Mouse (Mus musculus) kidney, adult 11 months (tissue): ENCODE data around the gene Zfp704.

Experiments
- DNase-seq: peaks from one replicate; pipeline ENCODE4 v3.0.0; 2022

Gene Zfp704

DNA sequence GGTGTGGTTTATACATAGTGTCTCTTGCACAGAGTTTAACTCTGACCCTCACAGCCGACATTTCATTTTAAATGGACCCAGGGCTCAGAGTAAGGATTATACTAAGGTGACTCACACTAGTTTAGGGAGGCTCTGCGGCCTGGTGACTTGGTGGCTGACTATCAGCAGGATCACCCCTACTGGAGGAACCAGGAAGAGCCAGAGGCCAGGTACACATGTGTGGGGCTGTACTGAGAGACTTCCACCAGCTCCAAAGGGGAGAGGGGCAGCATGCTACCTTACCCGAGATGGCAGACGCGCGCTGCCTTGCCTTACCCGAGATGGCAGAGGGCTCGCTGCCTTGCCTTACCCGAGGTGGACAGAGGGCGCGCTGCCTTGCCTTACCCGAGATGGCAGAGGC, 159.4 kb downstream of the Zfp704 start:
- DNase-seq = no peak

DNA sequence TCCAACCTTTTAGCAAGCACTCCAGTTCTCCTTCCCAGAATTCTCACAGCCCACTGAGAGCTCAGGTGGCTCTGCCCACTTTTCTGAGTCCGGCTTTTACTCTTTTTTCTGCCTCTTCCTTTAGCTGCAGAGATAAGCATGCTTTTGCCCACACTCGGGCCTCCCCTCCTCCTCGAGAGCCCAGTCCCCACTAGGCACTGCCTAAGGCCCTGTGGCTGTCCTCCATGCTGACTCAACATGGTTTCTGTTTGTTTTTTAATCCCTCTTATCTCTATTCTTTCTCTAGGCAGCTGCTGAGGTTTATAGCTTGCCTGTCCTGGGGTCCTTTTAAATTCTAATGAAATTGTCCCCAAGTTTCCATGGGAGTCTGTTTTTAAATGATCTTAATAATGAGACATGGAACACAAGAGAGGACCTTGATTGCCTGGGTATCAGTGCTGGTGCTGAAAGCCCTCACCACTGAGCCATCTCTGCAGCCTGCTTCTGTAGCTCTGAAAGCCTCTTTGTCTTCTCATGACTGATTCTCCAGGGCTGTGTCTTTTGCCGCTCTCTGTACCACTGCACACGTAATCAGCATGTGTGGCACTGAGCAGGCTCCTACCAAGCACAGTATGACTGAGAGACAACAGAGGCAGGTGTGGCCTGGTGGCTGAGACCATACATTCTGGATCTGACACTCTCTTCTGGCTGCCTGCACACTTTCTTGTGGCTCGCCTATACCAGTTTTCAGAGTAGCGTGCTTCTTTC, 160.5 kb downstream of the Zfp704 start:
- no peak for DNase-seq

DNA sequence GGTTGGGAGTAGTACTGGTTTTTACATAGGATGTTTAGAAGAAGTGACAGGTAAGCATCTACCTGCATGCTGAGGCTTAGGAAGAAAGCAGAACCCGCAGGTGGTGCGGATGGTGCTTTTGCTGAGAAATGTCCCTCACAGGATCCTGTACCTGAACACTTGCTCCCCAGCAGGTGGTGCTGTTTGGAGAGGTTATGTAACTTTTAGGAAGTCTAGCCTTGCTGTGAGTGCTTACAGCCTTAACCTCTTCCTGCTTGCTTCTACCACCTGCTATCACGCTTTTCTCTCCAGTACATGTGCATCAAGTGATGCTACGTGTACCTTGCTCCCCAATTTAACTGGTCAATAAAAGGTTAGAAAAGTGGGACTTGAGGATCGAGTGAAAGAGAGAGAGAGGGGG, 161.3 kb downstream of the Zfp704 start:
- no peak for DNase-seq

DNA sequence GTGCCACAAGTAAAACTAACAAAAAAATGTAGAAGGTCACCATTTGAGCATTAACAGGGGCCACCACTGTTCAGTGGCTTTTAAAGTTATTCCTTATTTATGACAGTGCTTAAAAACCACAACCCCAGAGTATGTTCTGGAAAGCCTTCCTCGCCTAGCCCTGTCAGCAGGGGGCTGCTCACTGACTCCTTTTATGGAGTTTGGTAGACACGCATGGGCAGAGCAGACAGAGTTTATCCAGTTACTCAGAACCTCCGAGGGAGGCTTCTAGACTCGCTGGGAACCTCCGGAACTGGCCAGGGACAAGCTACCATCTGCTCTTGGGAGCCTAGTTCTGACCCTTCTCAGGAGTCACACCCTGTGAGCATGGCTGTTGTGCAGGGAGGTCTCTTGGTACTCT, 165.3 kb downstream of the Zfp704 start:
- no peak for DNase-seq

DNA sequence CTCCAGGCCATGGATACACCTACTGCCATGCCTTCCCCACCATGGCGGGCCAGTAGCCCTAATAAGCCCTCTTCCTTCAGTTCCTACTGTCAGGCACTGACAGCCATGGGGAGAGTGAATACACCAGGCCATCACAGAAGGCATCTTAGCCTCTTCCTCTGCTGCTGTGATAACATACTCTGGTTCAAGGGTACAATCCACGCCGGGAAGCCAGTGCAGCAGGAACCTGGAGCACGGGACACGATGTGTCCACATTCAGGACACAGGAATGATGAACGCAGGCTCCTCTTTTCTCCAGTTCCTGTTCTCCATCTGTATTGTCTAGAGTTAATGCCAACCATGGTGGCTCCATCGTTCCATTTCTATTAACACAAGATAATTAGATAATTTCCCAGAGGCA, 165.9 kb downstream of the Zfp704 start:
- no peak for DNase-seq

DNA sequence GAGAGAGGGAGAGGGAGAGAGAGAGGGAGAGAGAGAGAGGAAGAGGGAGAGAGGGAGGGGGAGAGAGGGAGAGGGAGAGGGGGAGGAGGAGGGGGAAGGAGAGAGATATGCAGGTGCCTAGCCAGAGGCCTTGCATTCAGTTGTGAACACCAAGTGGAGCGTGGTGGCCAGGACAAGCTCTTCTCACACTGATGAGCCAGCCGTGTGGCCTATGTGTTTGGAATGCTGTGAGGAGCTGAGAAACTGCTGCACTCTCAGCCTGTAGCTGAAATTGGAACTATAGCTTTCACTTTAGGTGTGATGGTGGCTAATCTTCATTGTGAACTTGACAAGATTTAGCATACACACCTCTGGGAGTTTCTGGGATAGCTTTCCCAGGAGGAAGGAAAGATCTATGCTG, 166.4 kb downstream of the Zfp704 start:
- no peak for DNase-seq

DNA sequence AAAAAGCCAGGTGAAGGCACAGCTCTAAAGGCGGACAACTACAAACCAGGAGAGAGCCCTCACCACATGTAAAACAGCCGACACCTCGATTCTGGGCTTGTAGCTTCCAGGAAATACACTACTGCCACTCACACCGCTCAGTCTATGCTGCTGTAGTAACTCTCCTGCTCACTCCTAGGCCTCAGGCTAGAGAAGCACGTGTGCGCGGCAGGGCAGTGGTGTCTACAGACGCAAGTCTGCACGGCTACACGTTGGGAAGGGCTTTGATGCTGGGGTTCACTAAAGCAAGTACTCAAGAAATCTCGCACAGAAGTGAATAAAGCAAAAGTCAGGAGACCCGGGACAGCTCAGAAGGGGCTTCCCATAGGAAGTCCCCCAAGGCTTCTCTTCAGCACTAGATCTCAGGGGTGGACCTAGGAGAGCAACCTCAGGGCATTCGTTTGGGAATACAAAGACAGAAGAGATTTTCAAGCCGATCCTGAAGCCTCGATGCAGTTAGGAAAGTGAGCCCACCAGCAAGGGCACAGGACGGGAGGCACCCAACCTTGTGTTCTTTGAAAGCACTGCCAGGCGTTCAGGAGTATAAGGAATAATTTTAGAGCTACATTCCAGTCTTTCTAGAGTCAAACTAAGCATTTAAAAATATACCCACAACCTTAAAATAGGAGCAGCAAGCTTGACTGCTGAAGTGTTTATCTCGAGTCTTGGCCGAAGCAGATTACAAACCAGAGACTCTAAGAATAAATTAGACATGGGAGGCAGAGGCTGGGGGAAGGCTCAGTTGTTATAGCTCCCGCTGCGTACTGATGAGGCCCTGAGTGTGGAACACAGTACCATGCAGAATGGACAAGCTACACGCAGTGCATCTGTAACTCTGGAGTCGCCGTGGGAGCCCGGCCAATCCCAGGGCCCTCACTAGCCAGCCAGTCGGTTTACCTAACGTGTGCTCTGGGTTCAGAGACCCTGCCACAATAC, 168.0 kb downstream of the Zfp704 start:
- no peak for DNase-seq

DNA sequence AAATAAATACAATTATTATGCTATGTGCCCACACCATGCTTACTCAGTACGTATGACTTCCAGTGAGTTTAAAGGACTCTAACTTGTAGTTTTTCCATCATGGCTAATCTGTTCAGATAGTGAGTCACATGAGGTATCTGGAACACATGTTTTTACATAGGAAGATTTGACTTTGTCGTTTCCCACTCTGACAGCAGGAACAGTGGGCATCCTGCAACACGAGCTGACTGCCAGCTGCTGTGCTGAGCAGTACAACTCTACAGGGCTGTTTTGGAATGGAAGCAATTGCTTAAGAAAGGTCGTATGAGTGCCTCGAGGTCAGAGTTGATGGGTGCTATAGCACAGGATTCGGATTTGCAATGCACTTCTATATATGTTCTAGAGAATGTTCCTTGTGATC, 169.4 kb downstream of the Zfp704 start:
- no peak for DNase-seq

DNA sequence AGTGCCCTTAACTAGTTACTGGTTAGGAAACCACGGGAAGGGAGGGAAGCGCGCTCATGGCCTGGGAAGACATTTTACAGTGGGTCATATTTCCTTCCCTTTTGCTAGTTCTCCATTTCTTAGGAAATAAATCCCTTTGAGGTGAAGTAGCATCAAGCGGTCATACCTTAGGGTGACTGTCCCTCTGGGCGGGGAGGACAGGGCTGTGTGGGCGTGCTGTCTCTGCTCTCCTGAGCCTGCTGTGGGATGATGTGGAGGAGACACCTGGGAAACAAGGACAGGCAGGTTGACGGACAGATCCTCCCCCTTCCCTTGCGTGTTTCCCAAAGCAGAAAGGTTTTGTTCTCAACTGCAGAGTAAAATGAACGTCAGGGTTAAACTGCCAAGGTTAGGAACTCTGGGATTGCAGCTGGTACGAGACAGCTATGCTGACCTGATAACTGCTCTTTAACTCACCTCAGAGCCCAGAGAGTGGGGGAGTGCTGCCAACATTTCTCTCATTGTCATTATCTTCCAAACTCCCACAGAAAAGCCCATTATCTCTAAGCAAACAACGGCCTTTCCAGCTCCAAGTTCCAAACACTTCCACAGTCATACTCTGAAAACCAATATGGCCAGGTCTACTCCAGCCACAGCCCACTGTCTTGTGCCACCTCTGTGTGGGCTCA, 170.1 kb downstream of the Zfp704 start:
- no peak for DNase-seq

DNA sequence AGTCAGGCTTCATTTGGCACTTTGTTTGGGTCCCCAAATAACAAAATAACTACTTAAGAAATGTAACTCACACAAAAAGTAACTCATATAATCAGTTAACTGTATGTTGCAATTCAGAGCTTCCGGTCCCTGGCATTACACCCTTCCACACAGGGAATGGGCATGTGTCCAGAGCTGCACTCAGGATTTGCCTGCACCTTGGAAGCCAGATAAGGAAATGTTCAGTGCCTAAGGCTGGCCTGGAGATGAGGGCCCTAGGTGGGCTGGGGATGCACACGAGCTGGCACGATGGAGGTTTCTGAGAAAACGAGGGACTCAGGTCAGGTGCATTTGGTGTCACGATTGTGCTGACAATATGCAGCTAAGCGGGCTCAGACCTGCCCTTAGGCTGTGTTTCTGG, 173.6 kb downstream of the Zfp704 start:
- no peak for DNase-seq

DNA sequence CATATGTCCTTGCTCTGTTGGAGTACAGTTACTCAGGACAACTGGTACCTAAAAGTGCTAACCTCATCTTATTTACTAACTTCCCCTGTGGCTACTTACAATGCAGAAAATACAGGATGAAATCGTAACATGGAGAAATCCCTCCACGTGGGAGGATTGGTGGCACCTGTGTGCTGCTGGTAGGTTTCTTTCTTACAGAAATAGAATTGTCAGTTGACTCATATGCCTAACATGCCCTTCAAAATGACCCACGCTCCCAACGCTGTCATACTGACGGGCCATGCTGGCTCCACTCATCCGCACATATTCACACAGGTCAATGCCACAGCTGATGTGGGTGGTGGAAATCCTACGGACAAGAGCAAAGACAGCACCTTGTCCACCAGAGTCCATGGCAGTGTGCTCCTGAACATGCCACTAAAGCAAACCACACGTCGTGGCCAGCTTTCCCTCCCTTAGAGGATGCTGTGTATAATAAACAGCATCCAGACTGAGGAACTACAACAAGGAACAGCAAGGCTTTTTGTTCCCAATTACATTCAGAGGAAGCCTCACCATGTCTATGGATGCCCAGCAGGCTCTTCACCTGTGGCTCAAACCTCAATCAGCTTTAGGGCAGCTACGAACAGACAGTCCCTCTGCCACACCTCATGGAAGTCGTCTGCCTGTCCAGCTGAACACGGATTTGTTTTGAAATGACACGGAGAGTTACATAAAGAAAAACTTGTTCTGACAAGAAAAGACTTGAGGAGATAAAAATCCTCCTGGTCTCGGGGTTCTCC, 175.3 kb downstream of the Zfp704 start:
- DNase-seq = no peak

DNA sequence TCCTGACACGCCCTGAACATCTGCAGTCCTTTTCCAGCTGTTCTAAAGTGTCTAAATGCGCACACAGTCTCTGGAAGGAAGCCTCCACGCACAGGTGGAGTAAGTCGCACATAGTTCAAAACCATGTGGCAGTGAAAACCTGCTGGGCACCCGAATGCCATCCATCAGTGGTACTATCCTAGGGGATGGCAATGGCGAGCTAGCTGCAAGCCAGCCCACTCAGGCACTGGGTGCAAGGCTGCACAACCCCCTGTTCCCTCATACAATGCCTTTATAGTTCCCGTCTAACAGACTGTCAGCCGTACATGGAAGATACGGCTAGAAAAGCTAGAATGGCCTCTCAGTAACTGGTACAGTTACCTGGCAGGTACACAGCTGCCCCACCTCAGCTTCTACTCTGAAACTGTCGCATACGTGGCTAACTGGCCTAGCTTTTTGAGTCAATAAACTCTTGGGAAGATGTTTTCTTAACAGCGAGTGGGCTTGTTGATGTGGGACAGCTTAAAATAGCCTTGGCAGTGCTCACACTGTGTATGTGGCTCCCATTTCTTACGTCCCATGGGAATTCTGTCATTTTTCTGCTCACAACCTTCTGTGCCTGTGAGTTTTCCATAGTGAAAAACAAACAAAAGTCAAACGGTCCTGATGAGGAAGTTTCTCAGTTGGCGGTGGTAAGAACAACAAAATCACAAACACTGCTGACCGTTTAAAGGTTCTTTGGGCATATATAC, 176.9 kb downstream of the Zfp704 start:
- DNase-seq = no peak

DNA sequence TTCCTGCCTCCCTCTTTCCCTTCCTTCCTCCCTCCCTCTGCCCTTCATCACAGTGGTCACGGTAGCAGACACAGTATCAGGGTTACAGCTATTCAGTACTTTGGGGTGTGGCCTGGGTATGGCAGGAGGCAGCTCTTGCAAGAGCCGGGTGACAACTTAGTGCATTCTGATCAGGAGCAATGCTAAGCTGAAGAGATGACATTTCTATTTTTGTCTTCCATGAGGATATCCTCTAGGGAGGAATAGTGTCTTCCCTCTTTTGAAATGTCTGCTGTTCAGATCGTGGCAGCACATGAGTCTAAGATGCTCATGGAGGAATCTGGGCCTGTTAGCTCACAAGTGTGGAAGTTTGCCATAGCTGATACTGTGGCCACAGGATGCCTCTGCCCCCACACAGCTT, 177.7 kb downstream of the Zfp704 start:
- no peak for DNase-seq

DNA sequence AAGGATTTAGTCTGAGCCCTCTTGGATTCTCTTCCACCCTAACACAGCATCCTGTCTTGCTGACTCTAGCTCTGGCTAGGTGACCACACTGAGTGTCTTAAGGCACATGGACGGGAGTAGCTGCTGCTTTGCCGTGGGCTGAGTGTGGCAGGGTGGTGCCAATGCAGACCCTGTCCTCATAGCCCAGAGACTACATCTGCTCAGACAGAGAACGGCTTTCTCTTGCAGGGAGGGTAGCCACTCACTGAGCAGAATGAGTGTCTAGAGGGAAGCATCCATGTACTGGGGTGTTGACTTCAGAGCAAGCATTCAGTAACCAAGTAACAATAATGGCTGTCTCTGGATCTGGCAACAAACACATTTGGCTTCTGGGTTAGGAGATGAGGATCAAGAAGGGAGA, 179.9 kb downstream of the Zfp704 start:
- no peak for DNase-seq

DNA sequence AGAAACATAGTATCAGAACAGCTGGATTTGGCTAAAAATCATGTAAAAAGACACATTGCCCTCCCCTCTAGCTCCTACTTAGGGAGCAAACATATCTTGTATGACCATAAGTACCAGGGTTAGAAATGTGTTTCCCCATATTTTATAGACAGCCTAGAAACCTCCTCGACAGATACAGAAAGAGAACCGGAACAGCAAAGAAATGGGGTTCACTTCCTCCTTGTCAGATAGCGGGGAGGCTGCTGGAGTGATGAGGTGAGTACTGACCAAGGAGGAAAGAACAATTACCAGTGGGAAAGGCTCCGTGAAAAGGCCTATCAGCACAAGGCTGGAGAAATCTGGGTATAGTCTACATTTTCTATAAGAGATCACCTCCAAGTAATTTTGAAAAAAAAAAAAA, 182.1 kb downstream of the Zfp704 start:
- DNase-seq = no peak

DNA sequence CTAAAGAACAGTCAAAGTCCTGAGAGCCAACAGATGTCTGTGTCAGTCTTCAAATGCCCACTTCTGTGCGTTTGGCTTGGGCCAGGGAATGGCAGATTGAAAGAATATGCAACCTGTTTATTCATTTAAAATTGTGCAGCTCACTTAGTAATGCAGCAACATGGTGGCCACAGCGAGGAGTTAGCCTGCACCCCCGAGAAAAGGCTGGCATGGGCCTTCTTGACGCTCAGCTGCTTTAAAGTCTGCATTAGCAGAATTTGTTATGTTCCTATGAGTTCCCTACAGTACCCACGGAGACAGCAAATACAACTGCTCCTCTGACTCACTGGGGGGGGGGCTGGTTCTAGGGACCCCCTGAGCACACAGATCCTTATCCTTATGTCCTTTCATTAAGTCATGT, 184.2 kb downstream of the Zfp704 start:
- DNase-seq = no peak

DNA sequence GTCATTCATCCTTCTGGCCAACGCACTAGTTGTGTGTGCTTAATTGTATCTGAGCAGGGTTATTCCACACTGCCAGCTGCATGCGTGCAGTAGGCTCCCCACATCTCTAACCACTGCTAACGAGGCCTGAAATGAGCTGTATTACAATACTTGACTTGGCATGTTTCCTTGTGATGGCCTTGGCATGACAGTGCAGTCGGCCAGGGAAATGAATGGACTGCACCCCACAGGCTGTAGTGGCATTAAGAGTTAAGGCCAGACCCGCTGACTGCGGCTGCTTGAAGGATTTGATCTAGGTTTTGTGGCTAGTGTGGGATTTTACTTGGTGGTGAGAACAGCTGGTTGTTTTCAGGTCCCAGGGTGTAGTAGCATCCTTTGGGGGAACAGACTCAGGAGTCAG, 185.2 kb downstream of the Zfp704 start:
- DNase-seq = no peak

DNA sequence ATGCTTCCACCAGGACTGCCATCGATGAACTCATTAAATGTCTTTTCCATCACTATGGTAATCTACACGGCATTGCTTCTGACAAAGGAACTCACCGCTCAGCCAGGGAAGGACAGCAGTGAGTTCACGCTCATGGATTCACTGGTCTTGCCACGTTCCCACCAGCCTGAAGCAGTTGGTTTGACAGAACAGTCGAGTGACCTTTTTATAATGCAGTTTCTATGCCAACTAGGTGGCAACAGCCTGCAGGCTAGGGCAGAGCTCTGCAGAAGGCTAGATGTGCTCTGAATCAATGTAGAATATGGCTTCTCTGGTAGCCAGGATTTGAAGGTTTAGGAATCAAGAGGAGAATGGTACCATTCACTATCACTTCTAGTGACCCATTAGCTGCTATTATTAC, 186.2 kb downstream of the Zfp704 start:
- DNase-seq = no peak

DNA sequence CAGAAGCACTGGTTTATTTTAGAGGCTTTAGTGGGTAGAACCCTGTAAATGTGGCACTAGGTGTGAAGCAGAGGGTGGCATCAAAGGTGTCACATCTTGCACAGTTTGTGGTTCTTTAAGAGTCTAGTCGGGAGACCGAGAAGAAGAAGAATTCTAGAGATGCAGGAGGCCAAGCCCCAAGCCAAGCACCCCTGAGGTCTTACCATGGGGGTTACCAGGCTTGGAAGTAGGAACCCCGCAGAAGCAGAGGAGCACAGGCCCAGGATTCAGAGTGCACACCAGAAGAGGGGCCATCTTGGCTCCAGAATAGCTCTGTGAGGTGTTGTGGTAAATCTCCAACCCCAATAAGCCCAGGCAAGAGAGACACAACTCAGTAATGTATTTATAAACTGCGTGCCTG, 201.0 kb downstream of the Zfp704 start:
- DNase-seq = no peak

DNA sequence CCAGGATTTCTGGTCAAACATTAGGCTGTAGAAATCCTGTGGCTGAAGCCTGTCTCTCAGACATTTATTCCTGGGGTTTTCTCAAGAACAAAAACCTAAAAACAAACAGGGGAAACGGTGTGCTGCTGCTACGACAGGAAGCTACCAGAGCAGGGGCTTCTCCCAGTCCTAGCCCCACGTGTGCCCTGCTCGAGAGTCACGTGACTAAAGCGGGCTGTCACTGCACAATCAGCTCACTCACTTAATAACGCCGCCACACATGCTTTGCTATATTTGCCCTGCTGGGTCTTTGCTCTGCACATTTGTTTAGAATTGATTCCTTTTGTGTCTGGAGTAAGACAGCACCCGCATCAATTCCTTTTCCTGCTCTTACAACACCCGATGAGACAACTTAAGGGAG, 202.1 kb downstream of the Zfp704 start:
- no peak for DNase-seq

DNA sequence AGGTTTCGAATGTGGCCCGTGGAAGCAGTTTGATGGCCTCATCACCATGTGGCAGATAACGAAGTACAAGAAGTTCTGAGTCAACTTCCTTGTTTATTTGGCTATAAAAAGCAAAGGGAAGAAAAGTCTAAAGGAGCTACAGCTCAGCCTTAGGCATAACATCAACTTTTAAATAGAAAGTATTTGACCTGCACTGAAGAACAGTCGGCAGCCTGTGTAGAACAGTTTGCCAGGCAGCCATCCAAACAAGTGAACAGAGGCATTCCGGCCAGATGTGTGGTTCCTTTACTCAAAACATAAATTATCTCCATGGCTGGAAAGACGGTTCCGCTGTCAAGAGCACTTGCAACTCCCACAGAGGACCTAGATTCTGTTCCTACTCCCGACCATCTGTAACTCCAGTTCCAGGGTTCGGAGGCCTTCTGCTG, 202.8 kb downstream of the Zfp704 start:
- peak; percentile 24 for DNase-seq

DNA sequence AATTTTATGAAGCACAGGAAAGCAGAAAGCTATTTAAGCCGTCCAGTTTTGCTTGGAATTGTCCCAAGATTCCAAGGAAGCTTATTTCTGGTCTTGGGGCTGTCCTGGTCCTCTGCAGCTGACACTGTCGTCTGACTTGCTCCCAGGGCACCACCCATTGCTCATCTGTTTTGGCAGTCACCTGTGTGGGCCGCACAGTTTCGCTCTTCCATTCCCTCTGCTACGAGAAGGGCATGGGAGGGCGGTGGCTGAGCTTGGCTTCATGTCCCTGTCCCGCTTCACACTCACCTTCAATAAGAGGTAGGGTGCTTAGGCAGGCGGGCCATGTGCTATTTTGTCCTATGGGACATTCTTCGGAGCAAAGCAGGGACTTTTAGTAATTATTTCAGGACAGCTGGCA, 204.5 kb downstream of the Zfp704 start:
- DNase-seq = no peak
